18 mouse cellular contexts compared by ENCODE assay signal in the genomic region with DNA sequence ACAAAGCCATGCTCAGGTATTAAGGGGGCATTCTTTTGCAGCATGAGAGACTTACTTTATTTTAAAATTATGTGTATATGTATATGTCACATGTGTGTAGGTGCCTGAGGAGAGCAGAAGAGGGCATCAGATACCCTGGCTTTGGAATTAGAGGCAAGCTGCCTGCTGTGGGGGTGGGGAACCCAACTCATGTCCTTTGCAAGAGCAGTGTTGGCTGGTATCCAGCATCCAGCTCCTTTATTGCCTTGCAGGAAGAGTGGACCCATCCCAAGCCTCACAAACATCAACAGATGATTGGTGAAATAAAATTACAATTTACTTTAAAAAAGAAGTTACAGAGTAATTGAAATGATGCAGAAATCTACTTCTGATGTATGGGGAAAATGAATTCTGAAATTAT. TPM values are rescaled to one million over a fixed set of nuclear protein-coding genes. Genes with fewer than 3 reads are reported as not detected.
DNase-seq lines count a peak whose midpoint lies in the region; ATAC-seq lines count a peak whose summit lies in the region.
"Had no signal": no experiment of that assay in that cellular context is flagged by ENCODE, and none has a peak within 500 bp of the region (broad histone marks: within the 10 kb centered on the region; RNA-seq: fewer than 3 reads in every experiment).

No protein-coding gene starts in this region.

- no peak overlapping the region for H3K27ac ChIP-seq in midbrain, embryonic 14.5 days (replicated peaks; ENCODE audit: low read depth, low read length)
- no peak overlapping the region for H3K27ac ChIP-seq in midbrain, embryonic 11.5 days (ENCODE audit: low read depth, low read length)
- H3K27ac ChIP-seq: embryonic facial prominence, embryonic 10.5 days; forebrain, embryonic 15.5 days; heart, adult 2 months; heart, embryonic 15.5 days; hindbrain, embryonic 14.5 days had no signal

- no peaks in the 10 kb centered on the region for H3K36me3 ChIP-seq in midbrain, embryonic 14.5 days (ENCODE audit: control insufficient read depth, insufficient read depth, low read length)
- no peaks in the 10 kb centered on the region for H3K36me3 ChIP-seq in midbrain, embryonic 11.5 days (ENCODE audit: control insufficient read depth, insufficient read depth, low read length)
- H3K36me3 ChIP-seq: embryonic facial prominence, embryonic 10.5 days; forebrain, embryonic 15.5 days; heart, embryonic 15.5 days had no signal

- no peak overlapping the region for H3K4me2 ChIP-seq in midbrain, embryonic 14.5 days (ENCODE audit: low read length)
- no peak overlapping the region for H3K4me2 ChIP-seq in midbrain, embryonic 11.5 days
- H3K4me2 ChIP-seq: forebrain, embryonic 15.5 days; heart, embryonic 11.5 days; heart, embryonic 15.5 days; hindbrain, embryonic 14.5 days had no signal

- no peaks in the 10 kb centered on the region for H3K9me3 ChIP-seq in midbrain, embryonic 14.5 days (ENCODE audit: control insufficient read depth, low read length)
- H3K9me3 ChIP-seq in midbrain, embryonic 11.5 days (ENCODE audit: control insufficient read depth, low read length): no peaks in the 10 kb centered on the region
- H3K9me3 ChIP-seq: embryonic facial prominence, embryonic 10.5 days; forebrain, embryonic 15.5 days; heart, embryonic 15.5 days had no signal

- H3K4me1 ChIP-seq in midbrain, embryonic 14.5 days (ENCODE audit: control insufficient read depth, insufficient read depth, low read length): peaks cover 15% of the 10 kb centered on the region
- peaks cover 3% of the 10 kb centered on the region; the same call in 1 of the 2 replicates for H3K4me1 ChIP-seq in midbrain, embryonic 11.5 days (ENCODE audit: control insufficient read depth, insufficient read depth, low read length)
- H3K4me1 ChIP-seq: forebrain, embryonic 15.5 days; heart, embryonic 15.5 days had no signal

- no peak overlapping the region for H3K9ac ChIP-seq in midbrain, embryonic 14.5 days (replicated peaks; ENCODE audit: low read length)
- no peak overlapping the region for H3K9ac ChIP-seq in midbrain, embryonic 11.5 days (ENCODE audit: low read length)
- H3K9ac ChIP-seq: forebrain, embryonic 15.5 days; heart, embryonic 15.5 days; hindbrain, embryonic 14.5 days had no signal

- H3K27me3 ChIP-seq in midbrain, embryonic 14.5 days (ENCODE audit: control insufficient read depth, insufficient read depth, low read length): no peaks in the 10 kb centered on the region
- no peaks in the 10 kb centered on the region for H3K27me3 ChIP-seq in midbrain, embryonic 11.5 days (ENCODE audit: control insufficient read depth, insufficient read depth, low read length)
- H3K27me3 ChIP-seq: forebrain, embryonic 15.5 days; heart, embryonic 15.5 days had no signal

- no peak for ATAC-seq in midbrain, embryonic 14.5 days (ENCODE audit: low FRiP score, low TSS enrichment)
- no peak for ATAC-seq in midbrain, embryonic 11.5 days (ENCODE audit: low FRiP score)
- ATAC-seq: forebrain, embryonic 15.5 days; intestine, embryonic 16.5 days had no signal

- no peak overlapping the region for H3K4me3 ChIP-seq in midbrain, embryonic 14.5 days (replicated peaks; ENCODE audit: low read depth, low read length)
- H3K4me3 ChIP-seq in midbrain, embryonic 11.5 days (ENCODE audit: low read depth, low read length): no peak overlapping the region
- H3K4me3 ChIP-seq: embryonic facial prominence, embryonic 10.5 days; forebrain, embryonic 15.5 days; heart, adult 2 months; heart, embryonic 15.5 days had no signal

- peak; percentile 43 to 46 for DNase-seq in cerebellum, postnatal 14 days
- DNase-seq in cerebellum, postnatal 36 days: no peak
- peak; percentile 9 for DNase-seq in kidney, postnatal 10 days
- no peak for DNase-seq in kidney, postnatal 14 days
- DNase-seq in midbrain, embryonic 14.5 days: peak; percentile 32
- no peak for DNase-seq in midbrain, embryonic 11.5 days (ENCODE audit: low spot score, missing footprints)
- DNase-seq in liver: no peak
- DNase-seq: adrenal gland, adult 8-10 months; cerebellum, adult 18-20 months; gastrocnemius, postnatal 10 days; heart, adult 2 months; heart, postnatal 14 days had no signal

RNA-seq across cellular contexts. Expression of a gene that starts 36.7 kb away (rescaled TPM):
- 13.6 and 15.4 TPM in 2 replicates for polyA plus RNA-seq in midbrain, embryonic 14.5 days (2014; fragmentation: Nextera tagmentation; extraction: Ambion mirVana)
- 2.6 and 2.9 TPM in 2 replicates for polyA plus RNA-seq in midbrain, embryonic 11.5 days (2014; fragmentation: Nextera tagmentation; extraction: Ambion mirVana)

Comparison
In these comparisons a context has a peak if more than half of its experiments do, and no peak if none do; other contexts are left out.
1. DNase-seq: peak in cerebellum, postnatal 14 days (2 of 2), kidney, postnatal 10 days (single experiment) and midbrain, embryonic 14.5 days (single experiment); none in cerebellum, postnatal 36 days (0 of 2), kidney, postnatal 14 days (single experiment), midbrain, embryonic 11.5 days (single experiment) and liver (single experiment).